Mouse (Mus musculus): ENCODE data around the gene Smim12. TPM values are rescaled to one million over a fixed set of nuclear protein-coding genes. Genes with fewer than 3 reads are reported as not detected.

Gene Smim12
- polyA plus RNA-seq, 1 experiment from 2014 or later, result 53.0 TPM

DNA sequence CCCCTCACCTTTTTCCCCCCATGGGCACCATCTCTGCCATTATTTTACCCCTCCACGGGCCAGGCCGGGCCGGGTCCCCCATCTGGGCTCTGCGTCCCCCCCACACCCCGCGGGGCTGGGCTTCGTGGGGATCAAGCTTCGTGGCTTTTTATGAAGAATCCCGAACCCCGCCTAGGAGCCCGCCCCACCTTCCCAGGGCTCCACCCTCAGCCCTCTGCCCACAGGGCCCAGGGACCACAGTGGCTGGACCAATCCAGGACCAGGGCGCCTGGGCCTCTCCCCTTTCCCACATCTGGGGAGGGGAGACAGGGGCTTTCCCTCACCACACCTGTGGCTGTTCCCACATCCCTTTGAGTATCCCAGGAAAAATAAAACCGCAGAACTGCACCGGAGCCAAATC lies 7.0 kb upstream of the Smim12 start:
- ATAC-seq (ENCODE audit: insufficient number of reproducible peaks, insufficient read depth, low FRiP score, low TSS enrichment, low read depth), result peak; percentile 60; the same call in 1 of the 2 replicates
- Histone ChIP-seq H3K4me2 (peak overlapping the region; percentile 99), H3K36me3 (no peaks in the 10 kb centered on the region), H3K4me3 (peak overlapping the region; percentile 58), H3K27ac (no peak overlapping the region), H3K4me1 (peaks cover 7% of the 10 kb centered on the region), H3K27me3 (peaks cover 25% of the 10 kb centered on the region), H3K9ac (peak overlapping the region; percentile 76), H3K9me3 (no peaks in the 10 kb centered on the region)
- WGBS, result under 1% methylated on average over 14 of the region's 14 CpGs

DNA sequence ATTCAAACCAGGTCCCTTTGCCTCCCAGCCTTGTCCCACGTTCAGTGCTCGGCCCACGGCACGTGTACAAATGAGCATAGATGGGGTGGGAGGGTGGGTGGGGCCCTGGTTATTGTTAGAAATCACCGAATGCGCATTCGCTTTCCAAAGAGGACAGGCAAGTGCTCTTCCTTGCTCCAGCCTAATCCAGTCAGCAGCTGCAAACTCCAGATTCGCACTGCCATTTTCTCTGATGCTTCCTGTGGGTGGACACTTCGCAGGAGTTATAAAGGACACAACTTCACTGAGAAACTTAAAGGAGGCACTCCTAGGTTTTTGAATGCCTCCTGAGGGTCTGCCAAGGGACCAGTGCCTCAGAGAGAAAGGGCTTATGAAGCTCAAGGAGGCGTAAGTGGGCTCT lies 6.3 kb upstream of the Smim12 start:
- no peaks in the 10 kb centered on the region for H3K36me3 ChIP-seq
- H3K4me3 ChIP-seq, result no peak overlapping the region
- H3K4me1 ChIP-seq, result peaks cover 7% of the 10 kb centered on the region
- H3K27ac ChIP-seq, result no peak overlapping the region
- H3K9me3 ChIP-seq, result no peaks in the 10 kb centered on the region
- ATAC-seq (ENCODE audit: insufficient number of reproducible peaks, insufficient read depth, low FRiP score, low TSS enrichment, low read depth), result no peak
- no peak overlapping the region for H3K9ac ChIP-seq
- WGBS, result 48% methylated on average over 10 of the region's 10 CpGs
- peaks cover 25% of the 10 kb centered on the region for H3K27me3 ChIP-seq
- no peak overlapping the region for H3K4me2 ChIP-seq

DNA sequence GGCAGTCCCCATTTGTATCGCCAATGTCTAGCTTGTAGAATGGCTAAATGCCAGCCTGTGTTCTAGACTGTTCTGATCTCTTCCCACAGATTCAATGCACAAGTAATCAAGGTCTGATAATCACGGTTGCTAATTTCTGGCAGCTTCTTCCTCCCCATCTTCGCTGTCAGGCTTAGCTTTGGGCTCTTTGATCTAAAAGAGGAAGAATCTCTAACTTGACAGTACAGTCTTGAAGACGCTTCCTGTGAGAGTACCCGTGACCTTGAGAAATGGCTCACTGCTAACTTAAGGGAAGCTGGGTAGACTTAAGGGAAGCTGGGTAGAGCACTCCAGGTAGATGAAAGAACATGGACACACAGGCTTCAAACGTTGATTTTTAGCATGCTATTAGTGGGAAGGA lies 888 bp upstream of the Smim12 start:
- no peak overlapping the region for H3K4me2 ChIP-seq
- H3K27ac ChIP-seq, result no peak overlapping the region
- peaks cover 14% of the 10 kb centered on the region for H3K4me1 ChIP-seq
- H3K4me3 ChIP-seq, result no peak overlapping the region
- peaks cover 12% of the 10 kb centered on the region for H3K36me3 ChIP-seq
- ATAC-seq (ENCODE audit: insufficient number of reproducible peaks, insufficient read depth, low FRiP score, low TSS enrichment, low read depth), result no peak
- WGBS, result 59% methylated on average over 6 of the region's 6 CpGs
- H3K27me3 ChIP-seq, result peaks cover 7% of the 10 kb centered on the region; the same call in 1 of the 2 replicates
- no peak overlapping the region for H3K9ac ChIP-seq
- H3K9me3 ChIP-seq, result no peaks in the 10 kb centered on the region

DNA sequence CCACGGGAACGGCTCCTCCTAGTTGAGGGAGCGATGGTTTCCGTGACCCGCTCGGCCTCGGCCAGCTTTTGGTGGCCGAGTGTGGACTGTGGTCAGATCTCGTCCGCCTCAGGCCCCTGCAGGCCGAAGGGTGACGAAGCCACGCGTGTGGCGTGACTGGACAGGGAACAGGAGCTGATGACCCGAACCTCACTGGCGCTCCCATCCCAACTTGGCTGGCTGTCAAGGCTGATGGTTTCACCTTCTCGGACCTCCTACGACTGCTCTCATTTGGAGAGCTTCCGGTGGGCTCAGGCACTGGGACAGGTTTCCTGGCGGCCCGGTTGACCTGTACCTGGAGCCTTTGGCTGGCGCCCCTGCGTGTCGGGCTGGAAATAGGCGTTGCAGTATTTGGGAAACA lies 369 bp downstream of the Smim12 start:
- Histone ChIP-seq H3K4me2 (peak overlapping the region; percentile 88), H3K9ac (peak overlapping the region; percentile 99), H3K4me3 (peak overlapping the region; percentile 97), H3K27me3 (0 out of 2 replicates have a peak, but pooled peaks cover 2% of the 10 kb centered on the region), H3K9me3 (no peaks in the 10 kb centered on the region), H3K27ac (peak overlapping the region; percentile 33; the same call in 1 of the 2 replicates), H3K36me3 (peaks cover 22% of the 10 kb centered on the region), H3K4me1 (peaks cover 14% of the 10 kb centered on the region)
- under 1% methylated on average over 26 of the region's 26 CpGs for WGBS
- 0 out of 2 replicates have a peak, but pooled peaks have one; percentile 20 for ATAC-seq (ENCODE audit: insufficient number of reproducible peaks, insufficient read depth, low FRiP score, low TSS enrichment, low read depth)

DNA sequence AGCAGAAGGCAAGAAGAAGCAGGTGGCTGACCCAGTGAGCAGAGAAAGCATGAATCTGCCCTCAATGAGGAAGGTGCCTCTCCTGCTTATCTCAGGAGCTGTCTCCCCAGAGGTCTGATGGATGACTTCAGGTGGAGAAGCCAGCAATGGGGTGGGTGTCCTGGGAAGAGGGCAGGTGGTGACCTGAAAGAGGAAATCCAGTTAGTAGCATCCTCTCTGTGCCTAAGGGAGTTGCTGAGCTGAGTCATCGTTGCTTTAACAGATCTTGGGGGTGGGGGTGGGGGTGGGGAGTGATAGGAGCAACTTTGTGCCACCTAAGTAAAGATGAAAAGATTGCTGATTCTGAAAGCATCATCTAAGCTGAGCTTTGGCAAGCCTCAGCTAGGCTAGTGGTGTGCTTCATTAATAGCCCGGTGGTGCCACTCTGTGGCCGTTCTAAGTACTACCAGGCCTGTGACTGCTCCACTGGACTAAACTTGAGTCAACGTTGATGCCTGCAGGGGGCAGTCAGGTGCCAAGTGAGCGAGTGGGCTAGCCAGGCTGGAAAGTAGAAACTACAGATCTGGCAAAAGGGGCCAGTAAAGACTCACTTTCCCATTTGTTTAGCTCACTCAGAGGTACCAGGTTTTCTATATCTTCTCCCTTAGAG lies 6.2 kb downstream of the Smim12 start:
- H3K9me3 ChIP-seq, result no peaks in the 10 kb centered on the region
- H3K4me2 ChIP-seq, result no peak overlapping the region
- no peak overlapping the region for H3K4me3 ChIP-seq
- H3K4me1 ChIP-seq, result peaks cover 6% of the 10 kb centered on the region
- peaks cover 29% of the 10 kb centered on the region for H3K36me3 ChIP-seq
- H3K27ac ChIP-seq, result no peak overlapping the region
- ATAC-seq (ENCODE audit: insufficient number of reproducible peaks, insufficient read depth, low FRiP score, low TSS enrichment, low read depth), result peak; percentile 79; the same call in 1 of the 2 replicates
- H3K27me3 ChIP-seq, result no peaks in the 10 kb centered on the region
- no peak overlapping the region for H3K9ac ChIP-seq
- WGBS, result 5% methylated on average over 5 of the region's 5 CpGs

DNA sequence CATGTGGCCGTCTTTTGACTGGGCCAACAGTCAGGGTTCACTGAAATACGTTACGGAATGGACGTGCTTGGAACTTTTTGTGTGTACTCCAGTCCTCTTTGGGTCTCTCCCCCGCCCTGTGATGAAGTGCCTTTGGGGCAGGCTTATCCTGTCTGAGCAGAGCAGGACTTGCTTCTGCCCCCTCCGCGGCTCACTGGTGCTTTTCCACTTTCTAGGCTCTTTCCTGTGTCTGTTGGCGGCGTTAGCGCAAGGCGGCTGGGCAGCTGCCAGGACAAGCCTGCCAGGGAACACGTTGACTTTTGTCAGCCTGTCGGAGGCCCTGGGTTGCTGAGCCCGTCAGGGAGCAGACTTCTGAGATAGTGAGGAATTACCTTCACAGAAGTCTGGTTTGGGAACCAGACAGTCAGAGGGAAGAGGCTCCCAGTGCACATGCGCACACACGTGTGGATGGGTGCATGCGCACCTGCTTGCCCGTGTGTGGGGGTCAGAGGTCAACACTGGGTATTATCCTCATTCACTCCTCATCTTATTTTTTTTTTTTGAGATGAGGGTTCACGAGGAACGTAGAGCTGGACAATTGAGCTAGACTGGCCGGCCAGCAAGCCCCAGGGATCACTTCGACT lies 8.5 kb downstream of the Smim12 start:
- H3K4me1 ChIP-seq, result no peaks in the 10 kb centered on the region
- no peak overlapping the region for H3K4me3 ChIP-seq
- no peaks in the 10 kb centered on the region for H3K9me3 ChIP-seq
- peaks cover 23% of the 10 kb centered on the region for H3K36me3 ChIP-seq
- ATAC-seq (ENCODE audit: insufficient number of reproducible peaks, insufficient read depth, low FRiP score, low TSS enrichment, low read depth), result no peak
- no peak overlapping the region for H3K27ac ChIP-seq
- H3K9ac ChIP-seq, result no peak overlapping the region
- peak overlapping the region; percentile 14 for H3K4me2 ChIP-seq
- WGBS, result 54% methylated on average over 22 of the region's 22 CpGs
- no peaks in the 10 kb centered on the region for H3K27me3 ChIP-seq

DNA sequence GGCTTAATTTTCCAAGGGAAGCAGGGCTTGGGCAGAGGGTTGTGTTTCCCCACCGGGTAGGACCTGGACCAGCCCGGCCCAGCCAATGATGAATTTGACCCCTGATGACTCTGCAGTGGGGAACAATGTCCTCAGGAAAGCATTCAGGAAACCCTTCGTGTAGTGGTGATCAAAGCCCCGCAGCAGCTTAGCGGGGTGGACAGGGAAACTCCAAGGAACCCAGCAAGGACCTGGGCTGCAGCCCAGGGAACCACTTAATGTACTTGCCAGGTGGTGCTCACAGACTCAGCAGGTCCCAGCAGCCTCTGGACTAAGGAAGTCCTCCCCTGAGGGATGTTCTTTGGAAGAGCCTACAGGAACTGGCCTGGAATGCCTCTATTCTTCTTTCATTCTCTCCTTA lies 13.2 kb downstream of the Smim12 start:
- no peak overlapping the region for H3K9ac ChIP-seq
- no peaks in the 10 kb centered on the region for H3K4me1 ChIP-seq
- no peak for ATAC-seq (ENCODE audit: insufficient number of reproducible peaks, insufficient read depth, low FRiP score, low TSS enrichment, low read depth)
- no peaks in the 10 kb centered on the region for H3K9me3 ChIP-seq
- no peak overlapping the region for H3K27ac ChIP-seq
- no peak overlapping the region for H3K4me3 ChIP-seq
- no peak overlapping the region for H3K4me2 ChIP-seq
- 51% methylated on average over 5 of the region's 5 CpGs for WGBS
- H3K36me3 ChIP-seq, result no peaks in the 10 kb centered on the region
- no peaks in the 10 kb centered on the region for H3K27me3 ChIP-seq

DNA sequence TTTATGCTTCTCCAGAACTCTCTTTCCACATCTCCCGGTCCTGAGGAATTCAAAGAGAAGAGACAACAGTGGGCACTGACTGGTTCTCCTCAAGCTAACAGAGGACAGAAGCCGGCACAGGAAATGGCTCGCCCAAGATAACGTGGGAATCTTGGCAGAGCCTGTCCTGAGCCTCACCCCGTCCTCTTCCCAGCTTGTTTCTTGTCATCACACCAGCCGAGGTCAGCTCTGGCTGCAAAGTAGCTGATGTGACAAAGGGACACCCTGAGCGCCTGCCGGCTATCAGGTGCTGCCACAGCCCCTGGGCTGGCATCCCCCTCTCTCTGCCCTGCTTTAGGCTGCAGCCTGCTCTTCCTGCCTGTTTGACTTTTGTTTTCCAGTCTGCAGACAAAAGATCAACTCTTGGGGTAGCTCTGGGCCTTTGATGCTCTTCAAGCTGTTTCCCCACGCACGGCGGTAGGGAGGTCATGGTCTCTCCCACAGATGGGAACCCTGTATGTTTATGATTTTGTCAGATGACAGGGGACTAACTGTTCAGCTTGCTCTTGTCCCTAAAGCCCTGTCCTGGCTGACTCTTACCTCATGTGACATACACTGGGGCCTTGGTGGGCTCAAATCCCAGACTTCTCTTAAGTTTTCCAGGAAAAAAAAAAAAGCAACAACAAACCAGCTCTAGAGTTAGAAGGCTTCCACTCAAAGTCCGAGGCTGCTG lies 14.8 kb downstream of the Smim12 start:
- whole genome bisulfite sequencing, result 54% methylated on average over 12 of the region's 12 CpGs
- no peak overlapping the region for H3K4me2 ChIP-seq

DNA sequence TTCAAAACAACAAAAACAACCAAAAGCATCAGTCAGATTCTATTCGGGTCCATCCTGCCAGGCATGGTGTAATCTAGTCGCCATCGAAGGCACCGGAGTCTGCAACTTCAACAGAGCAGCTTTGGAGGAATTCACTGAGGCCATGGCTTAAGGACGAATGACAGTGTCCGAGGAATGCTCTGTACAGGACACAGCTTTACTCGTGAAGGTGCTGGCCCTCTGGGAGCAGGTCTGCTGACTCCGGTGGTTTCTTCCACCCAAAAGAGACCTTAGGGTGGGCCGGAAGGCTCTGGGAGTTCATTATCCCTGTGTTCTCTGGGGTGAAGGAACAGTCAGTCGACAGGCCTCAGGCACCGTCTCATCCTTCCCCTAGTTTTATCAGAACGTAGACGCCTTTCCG lies 18.0 kb downstream of the Smim12 start:
- Histone ChIP-seq H3K9ac (no peak overlapping the region), H3K4me1 (no peaks in the 10 kb centered on the region), H3K4me2 (no peak overlapping the region), H3K4me3 (no peak overlapping the region), H3K27me3 (no peaks in the 10 kb centered on the region), H3K27ac (no peak overlapping the region), H3K36me3 (no peaks in the 10 kb centered on the region), H3K9me3 (no peaks in the 10 kb centered on the region)
- 88% methylated on average over 14 of the region's 14 CpGs for WGBS
- ATAC-seq (ENCODE audit: insufficient number of reproducible peaks, insufficient read depth, low FRiP score, low TSS enrichment, low read depth), result no peak

More for the DNA sequence above, 14.8 kb downstream of the Smim12 start:
- no peaks in the 10 kb centered on the region for H3K27me3 ChIP-seq
- H3K36me3 ChIP-seq, result no peaks in the 10 kb centered on the region
- H3K9ac ChIP-seq, result no peak overlapping the region
- no peak overlapping the region for H3K27ac ChIP-seq
- H3K4me1 ChIP-seq, result no peaks in the 10 kb centered on the region
- no peak for ATAC-seq (ENCODE audit: insufficient number of reproducible peaks, insufficient read depth, low FRiP score, low TSS enrichment, low read depth)
- no peak overlapping the region for H3K4me3 ChIP-seq
- H3K9me3 ChIP-seq, result no peaks in the 10 kb centered on the region

DNA sequence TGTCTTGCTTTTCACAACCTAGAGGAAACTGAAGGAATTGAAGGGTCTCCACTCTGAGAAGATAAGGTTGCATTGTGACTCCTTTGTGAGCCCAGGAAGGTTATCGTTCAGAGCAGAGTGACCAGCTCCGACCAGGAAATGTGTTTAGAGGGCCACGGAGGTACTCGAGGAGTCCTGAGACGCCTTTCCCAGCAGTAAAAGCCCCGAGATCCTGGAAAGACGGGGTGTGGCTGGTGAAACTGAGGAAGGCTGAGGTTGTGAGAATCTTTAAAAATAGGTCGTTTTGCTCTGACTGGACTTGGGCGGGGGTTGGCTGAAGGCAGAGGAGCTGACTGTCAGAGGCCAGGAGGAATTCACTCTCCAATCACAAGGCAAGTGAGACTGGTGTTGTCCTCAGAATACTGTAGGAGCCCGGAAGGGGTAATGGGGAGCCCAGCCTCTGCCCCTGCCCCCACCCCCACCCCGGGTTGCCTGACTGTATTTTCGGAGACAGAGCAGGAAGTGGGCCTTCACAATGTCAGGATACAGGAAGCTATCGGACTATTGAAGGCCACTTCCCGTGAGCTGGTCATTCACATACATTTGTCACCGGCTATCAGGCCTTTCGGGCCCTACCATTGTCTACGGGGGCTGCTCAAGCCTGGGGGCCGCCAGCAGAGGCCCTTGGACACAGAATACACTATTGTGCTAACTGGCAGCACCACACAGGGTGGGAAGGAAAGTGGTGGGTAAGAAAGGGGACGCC lies 20.0 kb downstream of the Smim12 start:
- Histone ChIP-seq H3K4me3 (no peak overlapping the region), H3K27me3 (peaks cover 9% of the 10 kb centered on the region), H3K36me3 (no peaks in the 10 kb centered on the region), H3K9ac (no peak overlapping the region), H3K9me3 (no peaks in the 10 kb centered on the region), H3K4me1 (no peaks in the 10 kb centered on the region), H3K27ac (no peak overlapping the region), H3K4me2 (no peak overlapping the region)
- 66% methylated on average over 19 of the region's 19 CpGs for WGBS
- no peak for ATAC-seq (ENCODE audit: insufficient number of reproducible peaks, insufficient read depth, low FRiP score, low TSS enrichment, low read depth)

DNA sequence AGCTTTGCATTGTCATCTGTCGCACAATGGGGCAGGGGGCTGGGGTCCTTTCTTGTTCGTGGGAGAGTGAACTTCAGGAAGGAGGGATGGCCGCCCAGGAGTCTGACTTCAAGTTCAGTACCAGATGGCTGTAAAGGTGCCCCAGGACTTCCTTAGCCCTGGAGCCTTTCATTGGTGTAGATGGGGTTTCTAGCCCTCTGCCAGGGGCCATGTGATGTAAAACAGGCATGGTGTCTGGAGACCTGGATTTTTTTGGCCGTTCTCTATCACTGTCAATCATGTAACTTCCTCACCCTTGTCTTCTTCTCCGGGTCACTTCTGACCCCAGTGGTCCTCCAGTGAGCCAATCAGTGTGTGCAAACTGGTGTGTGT lies 20.6 kb downstream of the Smim12 start:
- H3K27me3 ChIP-seq, result peaks cover 11% of the 10 kb centered on the region

More for the DNA sequence above, 20.6 kb downstream of the Smim12 start:
- H3K4me3 ChIP-seq, result no peak overlapping the region
- WGBS, result 60% methylated on average over 5 of the region's 5 CpGs
- H3K4me2 ChIP-seq, result no peak overlapping the region
- no peaks in the 10 kb centered on the region for H3K4me1 ChIP-seq
- no peaks in the 10 kb centered on the region for H3K36me3 ChIP-seq
- no peak overlapping the region for H3K27ac ChIP-seq
- ATAC-seq (ENCODE audit: insufficient number of reproducible peaks, insufficient read depth, low FRiP score, low TSS enrichment, low read depth), result no peak
- no peak overlapping the region for H3K9ac ChIP-seq
- H3K9me3 ChIP-seq, result no peaks in the 10 kb centered on the region
